Mouse (Mus musculus) cerebellum, adult 8-10 months (tissue): ENCODE measurements around the gene Acp1.
A peak's percentile ranks its signal among the peaks of the same experiment; 100 is the strongest.

ENCODE experiments used
- DNase-seq: peaks from one replicate; pipeline ENCODE4 v3.0.0; 2022

Gene Acp1

GRCm38 (mm10) chr12:30856172-30856571 is 55.2 kb downstream of the Acp1 start:
- DNase-seq, result no peak

GRCm38 (mm10) chr12:30855442-30856159 is 55.8 kb downstream of the Acp1 start:
- DNase-seq, result no peak

DNA sequence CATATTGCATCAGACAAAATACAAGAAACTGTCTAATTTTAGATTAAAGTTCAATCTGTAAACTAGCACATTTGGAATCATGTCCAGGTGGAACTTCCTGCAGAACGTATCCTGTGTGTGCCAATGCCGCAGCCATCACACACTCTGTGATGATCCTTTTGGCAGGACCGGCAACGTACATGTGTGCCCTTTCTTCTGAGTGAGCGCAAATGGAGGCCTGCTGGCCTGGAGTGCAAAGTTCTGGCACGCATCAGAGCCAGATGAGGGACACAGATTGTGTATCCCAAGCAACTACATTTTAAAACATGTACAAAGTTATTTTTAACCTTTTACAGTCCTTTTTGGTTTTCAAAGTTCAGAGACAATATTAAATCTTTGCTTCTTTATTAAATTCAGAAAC is 59.5 kb downstream of the Acp1 start:
- DNase-seq, result peak; percentile 8

DNA sequence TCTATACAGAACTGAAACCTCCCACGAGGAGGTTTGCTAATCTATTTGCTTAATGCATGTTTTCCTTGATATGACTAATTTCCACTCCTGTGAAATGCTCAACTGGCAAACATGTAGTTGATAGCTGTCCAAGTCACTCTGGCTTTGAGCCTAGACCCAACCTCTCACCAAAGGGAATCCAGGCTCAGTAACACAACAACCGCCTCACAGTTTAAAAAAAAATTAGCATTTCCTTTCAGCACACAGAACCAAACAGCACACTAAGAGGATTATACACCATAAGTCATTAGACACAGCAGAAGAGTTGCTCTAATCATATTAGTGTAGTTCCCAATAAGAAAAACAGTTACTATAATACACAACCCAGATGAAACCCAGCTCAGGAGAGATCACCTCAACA is 60.5 kb downstream of the Acp1 start:
- peak; percentile 18 for DNase-seq

DNA sequence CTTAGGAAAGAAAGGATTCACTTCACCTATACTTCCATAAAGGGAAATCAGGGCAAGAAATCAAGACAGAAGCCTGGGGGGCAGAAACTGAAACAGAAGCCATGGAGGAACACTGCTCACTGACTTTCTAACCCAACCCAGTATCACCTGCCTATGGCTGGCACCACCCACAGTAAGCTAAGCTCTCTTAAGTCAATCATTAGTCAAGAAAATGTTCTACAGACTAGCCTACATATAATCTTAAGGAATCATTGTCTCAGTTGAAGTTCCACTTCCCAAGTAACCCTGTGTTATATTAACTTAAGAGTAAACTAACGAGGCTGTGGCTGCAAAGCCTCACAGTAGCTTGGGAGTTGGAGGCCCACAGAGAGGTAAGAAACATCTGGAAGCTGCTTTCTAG is 62.9 kb downstream of the Acp1 start:
- no peak for DNase-seq
